Mouse (Mus musculus): ENCODE results near the gene C330021F23Rik. TPM values are rescaled to one million over a fixed set of nuclear protein-coding genes. Genes with fewer than 3 reads are reported as not detected.

C330021F23Rik gene
- polyA plus RNA-seq (2012; rRNA removed), result 0.41 and 0.92 TPM in 2 replicates
- polyA plus RNA-seq (2014; fragmentation: Nextera tagmentation; extraction: Ambion mirVana), result 0.36 and 0.73 TPM in 2 replicates

GRCm38 (mm10) chr8:3567641-3568371, at the start of gene C330021F23Rik:
Gene C330021F23Rik, plus strand, starts transcription at chr8:3567990.
- no peak within 1 kb of the TSS for H3K27ac ChIP-seq (replicated peaks; ENCODE audit: low read depth, low read length)
- no peaks in the 10 kb centered on the region for H3K4me1 ChIP-seq (ENCODE audit: control insufficient read depth, insufficient read depth, low read length)
- ATAC-seq (ENCODE audit: low FRiP score, low read depth) (no peak), DNase-seq (ENCODE audit: low spot score) (no peak)
- H3K36me3 ChIP-seq (ENCODE audit: control insufficient read depth, insufficient read depth, low read length), result no peaks in the 10 kb centered on the region
- H3K27me3 ChIP-seq (ENCODE audit: control insufficient read depth, insufficient read depth, low read length), result no peaks in the 10 kb centered on the region
- WGBS, result 5% methylated on average over 12 of the region's 12 CpGs
- no peak within 1 kb of the TSS for H3K9ac ChIP-seq (ENCODE audit: low read depth, low read length, severe bottlenecking)
- no peaks in the 10 kb centered on the region for H3K9me3 ChIP-seq (ENCODE audit: control insufficient read depth, low read length)
- no peak for TF ChIP-seq POLR2A (IDR thresholded peaks at IDR 0.05; ENCODE audit: borderline replicate concordance, extremely low read depth, insufficient read depth, insufficient read length)
- no peak within 1 kb of the TSS for H3K4me2 ChIP-seq (replicated peaks; ENCODE audit: low read depth, low read length, severe bottlenecking)
- H3K4me3 ChIP-seq (replicated peaks; ENCODE audit: low read length), result no peak within 1 kb of the TSS

- peaks cover 48% of the 10 kb centered on the region for H3K36me3 ChIP-seq (ENCODE audit: control insufficient read depth, insufficient read depth, low read length)
- H3K9ac ChIP-seq (ENCODE audit: low read depth, low read length, severe bottlenecking), result no peak overlapping the region
- H3K9me3 ChIP-seq (ENCODE audit: control insufficient read depth, low read length), result no peaks in the 10 kb centered on the region
- H3K27ac ChIP-seq (replicated peaks; ENCODE audit: low read depth, low read length), result no peak overlapping the region
- WGBS, result 90% methylated on average over 13 of the region's 13 CpGs
- DNase-seq (ENCODE audit: low spot score) (no peak), ATAC-seq (ENCODE audit: low FRiP score, low read depth) (no peak)
- H3K27me3 ChIP-seq (ENCODE audit: control insufficient read depth, insufficient read depth, low read length), result no peaks in the 10 kb centered on the region
- H3K4me2 ChIP-seq (replicated peaks; ENCODE audit: low read depth, low read length, severe bottlenecking), result no peak overlapping the region
- no peak overlapping the region for H3K4me3 ChIP-seq (replicated peaks; ENCODE audit: low read length)
- TF ChIP-seq POLR2A (IDR thresholded peaks at IDR 0.05; ENCODE audit: borderline replicate concordance, extremely low read depth, insufficient read depth, insufficient read length), result no peak
- no peaks in the 10 kb centered on the region for H3K4me1 ChIP-seq (ENCODE audit: control insufficient read depth, insufficient read depth, low read length)
These were observed 45.6 kb upstream of the C330021F23Rik start for GRCm38 (mm10) chr8:3522007-3522697.

GRCm38 (mm10) chr8:3530816-3531215, 37.0 kb upstream of the C330021F23Rik start:
- no peak overlapping the region for H3K4me2 ChIP-seq (replicated peaks; ENCODE audit: low read depth, low read length, severe bottlenecking)
- H3K4me1 ChIP-seq (ENCODE audit: control insufficient read depth, insufficient read depth, low read length), result no peaks in the 10 kb centered on the region
- no peaks in the 10 kb centered on the region for H3K9me3 ChIP-seq (ENCODE audit: control insufficient read depth, low read length)
- no peak overlapping the region for H3K27ac ChIP-seq (replicated peaks; ENCODE audit: low read depth, low read length)
- no peaks in the 10 kb centered on the region for H3K27me3 ChIP-seq (ENCODE audit: control insufficient read depth, insufficient read depth, low read length)
- DNase-seq (ENCODE audit: low spot score) (no peak), ATAC-seq (ENCODE audit: low FRiP score, low read depth) (no peak)
- H3K36me3 ChIP-seq (ENCODE audit: control insufficient read depth, insufficient read depth, low read length), result peaks cover 28% of the 10 kb centered on the region
- no peak for TF ChIP-seq POLR2A (IDR thresholded peaks at IDR 0.05; ENCODE audit: borderline replicate concordance, extremely low read depth, insufficient read depth, insufficient read length)
- H3K4me3 ChIP-seq (replicated peaks; ENCODE audit: low read length), result no peak overlapping the region
- 86% methylated on average over 5 of the region's 5 CpGs for WGBS
- no peak overlapping the region for H3K9ac ChIP-seq (ENCODE audit: low read depth, low read length, severe bottlenecking)

- Histone ChIP-seq H3K36me3 (ENCODE audit: control insufficient read depth, insufficient read depth, low read length) (peaks cover 39% of the 10 kb centered on the region), H3K27me3 (ENCODE audit: control insufficient read depth, insufficient read depth, low read length) (no peaks in the 10 kb centered on the region), H3K4me2 (replicated peaks; ENCODE audit: low read depth, low read length, severe bottlenecking) (no peak overlapping the region), H3K4me3 (replicated peaks; ENCODE audit: low read length) (no peak overlapping the region), H3K4me1 (ENCODE audit: control insufficient read depth, insufficient read depth, low read length) (no peaks in the 10 kb centered on the region), H3K27ac (replicated peaks; ENCODE audit: low read depth, low read length) (no peak overlapping the region), H3K9ac (ENCODE audit: low read depth, low read length, severe bottlenecking) (no peak overlapping the region), H3K9me3 (ENCODE audit: control insufficient read depth, low read length) (no peaks in the 10 kb centered on the region)
- DNase-seq (ENCODE audit: low spot score), result no peak
- no peak for TF ChIP-seq POLR2A (IDR thresholded peaks at IDR 0.05; ENCODE audit: borderline replicate concordance, extremely low read depth, insufficient read depth, insufficient read length)
- WGBS, result 96% methylated on average over 18 of the region's 18 CpGs
- no peak for ATAC-seq (ENCODE audit: low FRiP score, low read depth)
These were observed 35.9 kb upstream of the C330021F23Rik start for GRCm38 (mm10) chr8:3531936-3532335.

- Histone ChIP-seq H3K4me3 (replicated peaks; ENCODE audit: low read length) (no peak overlapping the region), H3K9ac (ENCODE audit: low read depth, low read length, severe bottlenecking) (no peak overlapping the region), H3K27me3 (ENCODE audit: control insufficient read depth, insufficient read depth, low read length) (no peaks in the 10 kb centered on the region), H3K4me2 (replicated peaks; ENCODE audit: low read depth, low read length, severe bottlenecking) (no peak overlapping the region), H3K9me3 (ENCODE audit: control insufficient read depth, low read length) (no peaks in the 10 kb centered on the region), H3K36me3 (ENCODE audit: control insufficient read depth, insufficient read depth, low read length) (peaks cover 70% of the 10 kb centered on the region), H3K4me1 (ENCODE audit: control insufficient read depth, insufficient read depth, low read length) (no peaks in the 10 kb centered on the region), H3K27ac (replicated peaks; ENCODE audit: low read depth, low read length) (no peak overlapping the region)
- WGBS, result 55% methylated on average over 15 of the region's 15 CpGs
- no peak for TF ChIP-seq POLR2A (IDR thresholded peaks at IDR 0.05; ENCODE audit: borderline replicate concordance, extremely low read depth, insufficient read depth, insufficient read length)
- DNase-seq (ENCODE audit: low spot score), result no peak
- ATAC-seq (ENCODE audit: low FRiP score, low read depth), result no peak
These were observed 31.5 kb upstream of the C330021F23Rik start for GRCm38 (mm10) chr8:3536053-3536841.

Data from limb, embryonic 14.5 days (tissue).